Mouse (Mus musculus) hematopoietic stem cell, adult 5-6 weeks (primary cell): ENCODE measurements at regions not wholly inside any gene's neighbourhood (a gene's known extent, or its start where the extent isn't known, plus 50 kb on each side); places are given as distances from the start of the nearest gene placed in this dataset.
A peak's percentile ranks its signal among the peaks of the same experiment; 100 is the strongest.

Source experiments
- ATAC-seq, 2 experiments: fragments of 125-278 bp in 1 of 2; replicated peaks in 1 of 2; 2 replicates each; pipeline ENCODE4 v1.8.0; 2016 to 2017; ENCODE audit warnings: inconsistent platforms in 2 of 2, mild to moderate bottlenecking in 2 of 2, moderate number of reproducible peaks in 2 of 2, low read depth in 1 of 2, moderate TSS enrichment in 1 of 2; ENCODE audit not compliant: low FRiP score in 2 of 2, poor library complexity in 2 of 2, severe bottlenecking in 2 of 2, insufficient read depth in 1 of 2, low TSS enrichment in 1 of 2

GRCm38 (mm10) chr17:67569865-67570264, 62.7 kb downstream of the Lrrc30 start:
- ATAC-seq: no peak

DNA sequence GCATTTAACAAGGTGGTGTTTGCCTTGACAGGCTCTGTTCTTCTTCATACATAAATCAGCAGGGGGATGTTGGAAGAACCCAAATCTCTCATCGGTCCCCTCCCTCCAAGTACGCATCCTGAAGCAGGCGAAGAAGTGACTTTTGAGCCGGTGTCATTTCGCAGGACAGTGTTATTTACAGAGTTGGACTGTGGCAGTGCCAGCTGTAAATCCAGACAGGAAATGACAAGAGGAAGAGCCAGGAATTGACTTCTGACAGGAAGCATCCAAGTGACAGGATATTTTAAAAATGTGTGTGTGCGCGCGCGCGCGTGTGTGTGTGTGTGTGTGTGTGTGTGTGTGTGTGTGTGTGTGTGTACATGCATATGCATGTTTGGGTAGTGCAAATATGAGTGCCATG, 66.3 kb downstream of the Lrrc30 start:
- no peak for ATAC-seq

- ATAC-seq: no peak
Measured at GRCm38 (mm10) chr17:67565746-67566145, 66.8 kb downstream of the Lrrc30 start.

DNA sequence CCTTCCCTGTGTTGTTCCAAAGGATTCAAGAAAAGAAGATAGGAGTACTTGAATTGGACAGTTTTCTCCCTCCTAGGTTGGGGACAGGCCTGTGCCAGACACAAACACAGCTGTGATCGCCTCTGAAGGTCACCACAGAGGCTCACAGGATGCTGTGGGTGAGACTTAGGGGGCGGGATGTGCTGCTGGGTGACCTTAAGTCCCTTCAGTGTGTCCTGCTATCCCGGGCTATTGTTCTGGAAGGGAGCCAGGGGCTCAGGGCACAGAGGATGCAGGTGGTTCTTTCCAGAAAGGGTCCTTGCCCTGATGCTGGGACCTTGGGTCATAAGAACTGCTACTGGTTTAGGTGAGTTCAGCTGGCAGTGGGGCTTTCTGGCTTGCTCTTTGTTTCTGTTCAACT, 67.7 kb downstream of the Lrrc30 start:
- no peak for ATAC-seq

GRCm38 (mm10) chr17:67563036-67563435, 69.5 kb downstream of the Lrrc30 start:
- ATAC-seq: no peak

- no peak for ATAC-seq
Measured at GRCm38 (mm10) chr17:67561802-67562201, 70.7 kb downstream of the Lrrc30 start.

DNA sequence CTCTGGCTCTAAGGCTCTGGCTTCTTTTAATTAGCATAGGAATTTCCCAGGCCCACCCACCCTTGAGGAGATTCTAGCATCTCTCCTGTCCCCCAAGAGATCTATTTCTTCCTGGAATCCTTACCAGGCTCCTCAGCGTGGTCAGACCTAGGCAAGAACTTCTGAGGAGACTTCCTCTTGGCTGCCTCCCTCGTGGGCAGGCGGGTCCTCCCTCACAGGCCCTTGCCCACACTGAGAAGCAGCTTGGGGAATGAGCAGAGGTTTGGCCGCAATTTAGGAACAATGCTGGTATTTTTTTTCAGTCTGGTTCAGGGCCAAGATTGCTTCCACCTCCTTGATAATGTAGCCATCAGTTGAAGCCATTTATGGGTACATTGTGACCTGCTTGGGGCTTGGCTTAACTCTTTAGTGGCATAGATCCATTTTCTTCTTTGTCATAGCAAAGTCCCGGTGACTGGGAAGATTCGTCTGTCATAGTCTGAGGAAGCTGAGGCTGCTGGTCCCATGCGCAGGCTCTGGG, 75.1 kb downstream of the Lrrc30 start:
- ATAC-seq: peak in 1 of 2 experiments; percentile 48; a peak in 1 of 4 replicates

DNA sequence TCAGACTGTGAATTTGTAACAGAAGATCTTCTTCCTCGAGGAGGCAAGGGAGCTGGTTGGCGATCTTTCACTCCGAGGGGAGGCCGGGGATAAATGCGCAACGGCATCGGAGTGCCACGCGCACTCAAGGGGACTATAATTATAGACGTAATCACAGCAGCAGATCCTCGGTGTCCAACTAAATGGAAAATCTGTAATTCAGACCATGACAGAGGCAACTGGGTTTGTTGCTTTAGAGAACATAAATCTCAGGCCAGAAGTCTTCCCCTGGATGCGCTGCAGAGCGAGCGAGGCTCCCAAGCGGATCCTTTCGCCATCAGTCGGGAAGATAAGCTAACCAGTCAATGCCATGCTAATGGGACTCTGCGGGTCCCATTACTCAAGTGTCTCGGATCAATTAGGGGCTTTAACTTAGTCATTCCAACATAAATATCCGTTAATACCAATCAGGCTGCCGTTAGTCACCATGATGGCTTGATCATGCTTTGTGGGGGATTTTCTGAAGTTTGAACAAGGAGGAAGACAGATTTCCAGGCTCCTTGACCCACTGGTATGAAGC, 79.9 kb downstream of the Lrrc30 start:
- no peak for ATAC-seq

GRCm38 (mm10) chr17:67548966-67549700, 83.4 kb downstream of the Lrrc30 start:
- ATAC-seq: no peak

GRCm38 (mm10) chr17:67544410-67544809, 88.1 kb downstream of the Lrrc30 start:
- no peak for ATAC-seq

- ATAC-seq: no peak
Measured at GRCm38 (mm10) chr17:67532331-67532730, 100.2 kb downstream of the Lrrc30 start.

GRCm38 (mm10) chr17:67520848-67521411, 111.6 kb downstream of the Lrrc30 start:
- no peak for ATAC-seq

- no peak for ATAC-seq
Measured at GRCm38 (mm10) chr17:67515601-67516147, 116.8 kb downstream of the Lrrc30 start.

DNA sequence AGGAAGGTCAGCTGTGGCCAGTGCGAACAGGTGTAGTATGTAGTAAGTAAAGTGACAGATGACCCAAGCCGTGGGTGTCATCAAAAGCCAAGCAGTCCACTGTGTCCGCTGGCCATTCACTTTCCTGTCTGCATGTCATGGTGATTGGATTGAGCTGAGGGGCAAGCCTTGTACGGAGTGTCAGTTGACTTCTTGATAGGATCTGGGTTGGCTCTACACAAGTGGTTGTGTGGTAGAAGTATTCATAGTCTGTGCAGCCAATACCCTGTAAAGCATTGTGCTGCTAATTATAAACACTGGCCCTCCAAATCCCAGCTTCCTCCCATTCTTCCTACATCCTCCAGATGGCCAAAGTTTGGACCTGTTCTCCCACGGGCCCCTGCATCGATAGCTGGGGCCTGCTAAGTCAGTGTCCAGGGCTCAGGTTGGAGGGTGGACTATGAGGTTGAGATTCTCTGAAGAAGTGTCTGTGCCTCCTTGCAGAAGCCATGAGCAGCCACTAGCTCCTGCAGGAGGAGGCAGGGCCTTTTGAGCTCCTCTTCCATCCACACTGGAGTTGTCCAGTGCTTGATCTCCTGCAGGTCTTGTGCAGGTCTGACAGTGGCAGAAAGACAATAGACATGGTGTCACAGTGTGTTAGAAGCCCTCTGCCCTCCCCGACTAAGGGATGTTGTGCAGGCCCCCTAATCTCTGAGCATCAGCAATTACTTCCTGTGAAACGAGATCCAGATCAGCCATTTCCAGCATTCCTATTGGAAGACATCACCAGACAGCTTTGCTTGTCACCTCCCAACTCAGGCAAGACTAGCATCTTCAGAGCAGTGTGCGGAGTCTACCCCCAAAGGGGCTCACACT, 117.9 kb downstream of the Lrrc30 start:
- no peak for ATAC-seq

DNA sequence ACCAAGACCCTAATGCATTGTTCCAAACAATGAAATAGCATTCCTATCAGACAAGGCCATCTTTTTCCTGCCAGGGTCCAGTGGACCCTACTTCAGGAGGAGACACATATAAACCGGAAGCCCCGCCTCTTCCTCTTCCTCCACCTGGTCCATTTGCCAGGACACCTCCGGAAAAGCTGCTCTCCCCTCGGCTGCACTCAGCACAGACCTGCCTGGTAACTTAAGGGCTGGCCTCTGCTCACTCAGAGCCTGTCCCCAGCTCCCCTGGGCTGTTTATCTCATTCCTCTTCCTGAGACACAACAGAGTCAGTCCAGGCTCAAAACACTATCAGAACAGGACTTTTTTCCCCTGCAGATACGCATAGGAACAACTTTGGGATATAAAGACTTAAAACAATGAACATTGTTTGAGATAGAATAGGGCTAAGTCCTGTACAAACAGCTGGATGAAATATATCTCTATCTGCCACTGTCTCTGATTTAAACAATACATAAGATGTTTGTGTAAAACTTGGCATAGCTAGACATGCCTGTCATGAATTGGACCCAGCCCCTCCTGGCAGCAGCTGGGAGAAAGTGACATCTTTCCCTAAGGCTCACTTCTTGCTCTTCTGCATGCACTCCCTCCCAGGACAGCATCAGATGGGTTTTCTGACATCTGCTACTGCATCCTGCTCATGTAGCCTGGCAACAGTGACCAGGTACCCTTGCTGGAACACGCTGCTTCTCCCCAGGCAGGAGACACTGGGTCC, 119.6 kb downstream of the Lrrc30 start:
- peak; percentile 42 to 50; a peak in 2 of 4 replicates for ATAC-seq

- ATAC-seq: no peak
Measured at GRCm38 (mm10) chr17:67512008-67512407, 120.5 kb downstream of the Lrrc30 start.

DNA sequence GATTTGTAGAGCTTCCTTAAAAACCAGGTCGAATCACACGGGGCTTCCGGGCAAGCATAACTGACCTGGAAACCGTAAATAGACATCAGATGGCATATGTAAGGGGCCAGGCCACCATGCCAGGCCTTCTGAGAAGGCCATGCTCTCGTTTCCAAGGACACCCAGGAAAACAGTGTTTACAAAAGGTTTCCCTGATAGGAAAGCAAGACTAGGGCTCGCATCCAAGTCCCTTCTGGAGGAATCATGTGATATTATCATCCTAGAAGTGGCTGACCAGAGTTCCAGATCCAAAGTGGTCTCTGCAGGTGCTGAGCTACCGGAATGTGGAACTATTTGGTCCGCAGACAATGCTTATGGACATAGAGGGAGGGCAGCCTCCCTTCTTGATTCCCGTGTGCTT, 122.6 kb downstream of the Lrrc30 start:
- ATAC-seq: no peak
